Mouse (Mus musculus) C2C12 (cell line): ENCODE measurements around the gene Fam193b.

Source experiments
- CTCF ChIP-seq: IDR thresholded peaks from one replicate; pipeline ENCODE4 v1.5.1; 2011; ENCODE audit not compliant: control insufficient read depth, insufficient read depth, insufficient read length
- FOSL1 ChIP-seq: IDR thresholded peaks from one replicate; pipeline ENCODE4 v1.8.0; 2011; ENCODE audit warnings: mild to moderate bottlenecking, low read length; ENCODE audit not compliant: poor library complexity, insufficient read depth, severe bottlenecking
- MYOD1 ChIP-seq: IDR thresholded peaks from one replicate; pipeline ENCODE4 v1.6.1; 2011; ENCODE audit warnings: low read depth; ENCODE audit not compliant: control insufficient read depth, insufficient read length
- MYOG ChIP-seq: IDR thresholded peaks from one replicate; pipeline ENCODE4 v1.6.1; 2011; ENCODE audit not compliant: control insufficient read depth, insufficient read length; ENCODE audit errors: extremely low read depth
- USF1 ChIP-seq: IDR thresholded peaks from one replicate; pipeline ENCODE4 v1.6.1; 2011; ENCODE audit warnings: low read depth, mild to moderate bottlenecking, control low read depth, moderate library complexity

DNA sequence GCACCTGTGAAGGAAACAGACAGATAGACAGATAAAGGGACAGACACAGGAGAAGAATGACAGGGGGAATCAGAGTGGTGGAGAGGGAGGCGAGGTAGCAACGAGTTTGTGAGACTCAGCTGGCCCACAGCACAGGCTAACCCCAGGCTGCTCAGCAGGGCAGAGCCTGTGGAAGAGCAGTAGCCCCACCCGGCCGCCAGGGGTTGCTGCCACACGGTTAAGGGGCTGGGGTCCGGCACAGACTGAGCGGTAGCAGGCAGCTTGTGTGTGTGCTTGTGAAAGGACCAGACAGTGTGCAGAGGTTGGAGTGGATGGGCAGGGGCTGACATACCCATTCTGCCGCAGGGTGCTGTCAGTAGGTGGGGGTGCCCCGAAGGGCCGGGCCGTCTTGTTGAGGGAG lies 63.0 kb downstream of the Fam193b start:
- TF ChIP-seq CTCF = no peak
- TF ChIP-seq MYOD1 = no peak
- TF ChIP-seq USF1 = no peak
- no peak for TF ChIP-seq MYOG
- no peak for TF ChIP-seq FOSL1
